Mouse (Mus musculus): ENCODE measurements around the gene Lilr4b. TPM values are rescaled to one million over a fixed set of nuclear protein-coding genes. Genes with fewer than 3 reads are reported as not detected.

Gene Lilr4b
- polyA plus RNA-seq, 1 experiment from 2014 or later = not detected

DNA sequence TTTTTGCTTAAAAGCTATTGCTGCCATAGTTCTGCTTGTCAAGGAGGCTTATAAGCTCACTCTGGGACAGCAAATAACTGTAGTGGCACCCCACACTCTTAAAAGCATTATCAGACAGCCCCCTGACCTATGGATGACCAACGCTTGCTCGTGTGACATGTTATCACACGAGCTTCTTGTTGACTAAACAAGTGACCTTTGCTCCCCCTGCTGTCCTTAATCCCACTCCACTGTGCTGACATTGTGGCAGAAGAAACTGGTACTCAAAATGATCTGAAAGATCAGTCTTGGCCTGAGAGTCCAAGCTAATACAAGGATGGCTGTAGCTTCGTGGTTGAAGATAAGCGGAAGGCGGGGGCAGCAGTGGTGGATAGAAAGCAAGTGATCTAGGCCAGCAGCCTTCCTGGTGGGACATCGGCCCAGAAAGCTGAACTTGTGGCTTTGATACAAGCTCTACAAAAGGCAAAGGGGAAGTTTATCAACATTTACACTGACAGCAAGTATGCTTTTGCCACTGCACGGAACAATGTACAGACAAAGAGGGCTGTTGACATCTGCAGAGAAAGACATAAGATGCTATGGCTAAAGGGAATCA lies 48.5 kb downstream of the Lilr4b start:
- H3K9me3 ChIP-seq = no peaks in the 10 kb centered on the region
- 43% methylated on average over 8 of the region's 8 CpGs for WGBS
- no peaks in the 10 kb centered on the region for H3K36me3 ChIP-seq
- no peaks in the 10 kb centered on the region for H3K27me3 ChIP-seq (ENCODE audit: insufficient read depth, poor library complexity, severe bottlenecking)
- H3K4me1 ChIP-seq = 0 out of 2 replicates have a peak, but pooled peaks cover 4% of the 10 kb centered on the region
- DNase-seq (ENCODE audit: low spot score) = no peak
- H3K27ac ChIP-seq = no peak overlapping the region
- H3K4me3 ChIP-seq = no peak overlapping the region

DNA sequence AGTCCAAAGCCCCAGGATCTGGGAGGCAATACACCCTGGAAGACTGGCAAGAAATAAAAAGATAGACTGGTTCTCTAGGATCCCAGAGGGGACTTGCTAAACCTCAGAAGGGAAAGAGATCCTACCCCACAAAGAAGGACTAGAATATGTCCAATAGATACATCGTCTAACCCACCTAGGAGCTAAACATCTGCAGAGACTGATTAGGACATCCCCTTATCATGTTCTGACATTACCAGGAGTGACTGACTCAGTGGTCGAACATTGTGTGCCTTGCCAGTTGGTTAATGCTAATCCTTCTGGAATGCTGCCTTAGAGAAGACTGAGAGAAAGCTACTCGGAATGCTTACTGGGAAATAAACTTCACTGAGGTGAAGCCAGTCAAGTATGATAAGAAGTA lies 49.1 kb downstream of the Lilr4b start:
- no peak overlapping the region for H3K27ac ChIP-seq
- H3K9me3 ChIP-seq = no peaks in the 10 kb centered on the region
- no peaks in the 10 kb centered on the region for H3K36me3 ChIP-seq
- WGBS = 52% methylated on average over 3 of the region's 3 CpGs
- no peaks in the 10 kb centered on the region for H3K27me3 ChIP-seq (ENCODE audit: insufficient read depth, poor library complexity, severe bottlenecking)
- 0 out of 2 replicates have a peak, but pooled peaks cover 4% of the 10 kb centered on the region for H3K4me1 ChIP-seq
- no peak overlapping the region for H3K4me3 ChIP-seq
- DNase-seq (ENCODE audit: low spot score) = no peak

- no peak overlapping the region for H3K27ac ChIP-seq
- no peaks in the 10 kb centered on the region for H3K27me3 ChIP-seq (ENCODE audit: insufficient read depth, poor library complexity, severe bottlenecking)
- 86% methylated on average over 7 of the region's 7 CpGs for WGBS
- DNase-seq (ENCODE audit: low spot score) = no peak
- no peak overlapping the region for H3K4me3 ChIP-seq
- H3K4me1 ChIP-seq = 0 out of 2 replicates have a peak, but pooled peaks cover 4% of the 10 kb centered on the region
- H3K9me3 ChIP-seq = no peaks in the 10 kb centered on the region
- H3K36me3 ChIP-seq = no peaks in the 10 kb centered on the region
These were observed 50.4 kb downstream of the Lilr4b start for GRCm38 (mm10) chr10:51530813-51531212.

Other genes with a start within 250 kb of the Lilr4b start
- 0.67 TPM in 1 of 2 replicates, not detected in the other for gene Gm49339, start within 50 bp of the Lilr4b start, polyA plus RNA-seq (2016; fragmentation: Nextera tagmentation; extraction: Ambion mirVana)
- gene Lilrb4a, start 10.3 kb downstream of the Lilr4b start, polyA plus RNA-seq (2016; fragmentation: Nextera tagmentation; extraction: Ambion mirVana) = 0.21 and 0.36 TPM in 2 replicates
- gene Fam162b, start 109.9 kb downstream of the Lilr4b start, polyA plus RNA-seq (2016; fragmentation: Nextera tagmentation; extraction: Ambion mirVana) = 0.32 and 2.5 TPM in 2 replicates
- not detected in 2 replicates for gene Gprc6a, start 150.8 kb downstream of the Lilr4b start, polyA plus RNA-seq (2016; fragmentation: Nextera tagmentation; extraction: Ambion mirVana)
- 0.68 TPM in 1 of 2 replicates, not detected in the other for gene Rfx6, start 197.1 kb downstream of the Lilr4b start, polyA plus RNA-seq (2016; fragmentation: Nextera tagmentation; extraction: Ambion mirVana)

Data from heart, embryonic 10.5 days (tissue).